Mouse (Mus musculus): Measurements from ENCODE around the gene Dnm3.

GRCm38 (mm10) chr1:162162249-162162648 lies 315.6 kb downstream of the Dnm3 start:
- TF ChIP-seq POLR2A (IDR thresholded peaks at IDR 0.05; ENCODE audit: insufficient read depth, low read depth, low read length) (no peak), CTCF (IDR thresholded peaks at IDR 0.05; ENCODE audit: insufficient read depth, low read depth, low read length) (no peak)

Measured in olfactory bulb, adult 2 months (tissue).